Mouse (Mus musculus) urinary bladder, postnatal 14 days (tissue): Measurements from ENCODE around the gene Cnnm4.

ENCODE experiments used
- DNase-seq: peaks from one replicate; pipeline ENCODE4 v3.0.0; 2021; ENCODE audit warnings: low spot score

The Cnnm4 gene

DNA sequence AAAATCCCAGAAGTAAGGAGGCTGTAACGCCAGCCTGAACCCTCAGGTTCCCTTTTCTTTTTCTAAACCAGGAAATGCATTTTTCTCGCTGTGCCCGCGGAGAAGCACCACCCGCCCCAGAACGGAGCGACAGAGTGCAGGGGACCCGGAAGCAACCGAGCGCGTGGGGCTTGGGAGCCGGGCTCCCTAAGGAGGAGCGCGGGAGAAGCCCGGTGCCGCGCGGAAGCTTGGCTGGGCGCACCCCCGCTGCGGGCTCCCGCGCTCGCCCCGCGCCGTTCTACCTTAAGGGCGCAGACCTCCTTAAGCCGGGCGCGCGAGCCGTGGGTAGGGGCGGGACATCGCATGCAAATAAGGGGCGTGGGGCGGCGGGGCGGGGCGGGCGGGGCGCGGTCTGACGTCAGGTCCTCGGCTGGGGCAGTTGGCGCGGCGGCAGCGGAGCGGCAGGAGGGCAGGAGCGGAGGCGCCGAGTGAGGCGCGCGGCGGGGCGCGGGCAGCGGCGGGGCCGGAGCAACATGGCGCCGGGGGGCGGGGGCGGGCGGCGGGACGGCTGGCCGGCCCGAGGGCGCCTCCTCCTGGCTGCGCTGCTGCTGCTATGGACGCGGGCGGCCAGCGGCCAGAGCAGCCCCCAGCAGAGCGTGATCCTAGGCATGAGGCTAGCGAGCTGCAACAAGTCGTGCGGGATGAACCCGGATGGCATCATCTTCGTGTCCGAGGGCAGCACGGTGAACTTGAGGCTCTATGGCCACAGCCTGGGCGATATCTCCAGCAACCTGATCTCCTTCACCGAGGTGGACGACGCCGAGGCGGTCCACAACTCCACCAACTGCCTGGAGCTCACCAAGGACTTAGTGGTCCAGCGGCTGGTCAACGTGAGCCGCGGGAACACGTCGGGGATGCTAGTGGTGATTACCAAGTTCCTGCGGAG, at the start of gene Cnnm4:
Cnnm4 (plus strand) TSS at position 440 of the 925 bp plus-strand sequence.
- peak; percentile 90 for DNase-seq

DNA sequence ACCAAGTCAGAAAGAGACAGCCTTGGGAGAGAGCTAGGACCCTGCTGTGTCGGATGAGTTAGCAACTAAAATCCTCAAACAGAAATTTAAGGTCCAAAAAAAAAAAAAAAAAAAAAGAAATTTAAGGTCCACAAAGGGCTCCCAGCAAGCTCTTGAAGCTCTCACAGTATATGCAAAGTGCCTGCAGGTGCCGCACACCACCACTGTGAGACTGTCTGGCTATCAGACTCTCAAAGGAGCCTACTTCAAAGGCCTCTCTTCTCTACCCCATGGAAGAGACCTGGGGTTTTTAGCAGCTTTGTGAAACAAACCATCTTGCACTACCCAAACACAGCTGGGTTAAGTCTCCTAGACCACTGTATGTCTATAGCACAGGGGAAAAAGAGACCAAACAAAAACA, 41.9 kb upstream of the Cnnm4 start:
- DNase-seq, result no peak

DNA sequence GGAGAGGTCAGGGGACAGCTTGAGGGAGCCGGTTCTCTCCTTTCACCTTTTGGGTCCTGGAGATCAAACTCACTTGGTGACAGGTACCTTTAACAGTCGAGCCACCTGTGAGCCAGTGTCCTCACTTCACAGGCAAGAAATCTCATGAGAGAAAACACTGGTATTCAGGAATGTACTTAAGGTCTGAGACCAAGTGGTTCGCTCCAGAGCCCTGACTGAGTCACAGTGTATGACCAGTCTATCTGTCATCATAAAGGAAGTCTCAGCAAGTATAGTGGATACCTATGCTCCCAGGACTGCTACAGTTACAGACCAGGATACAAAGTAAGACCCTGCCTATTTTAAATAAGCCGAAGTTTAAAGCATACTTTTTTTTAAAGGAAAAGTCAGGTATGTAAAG, 38.4 kb upstream of the Cnnm4 start:
- DNase-seq, result no peak

DNA sequence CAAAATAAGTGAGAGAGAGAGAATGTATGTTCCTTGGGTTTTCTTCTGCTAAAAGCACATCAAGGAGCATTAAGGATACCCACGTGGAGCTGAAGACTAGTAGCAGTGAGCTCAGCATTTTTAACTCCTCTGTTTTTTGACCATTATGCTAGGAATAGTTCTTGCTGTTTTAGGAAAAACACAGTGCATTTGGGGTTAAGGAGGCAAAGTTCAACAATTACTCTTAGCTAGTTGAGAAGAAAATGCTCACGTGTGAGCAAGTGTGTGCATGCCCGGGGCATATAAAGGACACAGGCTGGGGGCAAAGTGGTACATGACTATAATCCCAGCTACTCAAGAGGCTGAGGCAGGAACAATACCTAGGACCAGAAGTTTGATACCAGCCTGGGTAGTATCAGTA, 37.8 kb upstream of the Cnnm4 start:
- DNase-seq, result no peak

DNA sequence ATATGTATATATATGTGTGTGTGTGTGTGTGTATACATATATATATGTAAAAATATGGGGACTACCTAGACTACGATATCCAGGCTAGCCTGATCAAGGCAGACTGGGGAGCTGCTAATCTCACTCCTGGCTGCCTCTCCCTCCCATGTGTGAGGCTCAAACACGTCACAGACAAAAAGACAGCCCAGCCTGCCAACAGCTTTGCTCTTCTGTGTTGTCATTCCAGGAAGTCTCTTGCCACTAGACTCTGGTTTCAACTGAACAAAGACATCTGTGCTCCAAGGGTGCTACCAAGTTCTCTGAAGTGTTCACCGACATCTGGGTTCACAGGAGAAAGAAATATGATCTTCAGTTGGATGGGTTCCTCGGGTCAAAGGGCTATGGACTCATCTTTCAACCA, 36.3 kb upstream of the Cnnm4 start:
- DNase-seq, result no peak

DNA sequence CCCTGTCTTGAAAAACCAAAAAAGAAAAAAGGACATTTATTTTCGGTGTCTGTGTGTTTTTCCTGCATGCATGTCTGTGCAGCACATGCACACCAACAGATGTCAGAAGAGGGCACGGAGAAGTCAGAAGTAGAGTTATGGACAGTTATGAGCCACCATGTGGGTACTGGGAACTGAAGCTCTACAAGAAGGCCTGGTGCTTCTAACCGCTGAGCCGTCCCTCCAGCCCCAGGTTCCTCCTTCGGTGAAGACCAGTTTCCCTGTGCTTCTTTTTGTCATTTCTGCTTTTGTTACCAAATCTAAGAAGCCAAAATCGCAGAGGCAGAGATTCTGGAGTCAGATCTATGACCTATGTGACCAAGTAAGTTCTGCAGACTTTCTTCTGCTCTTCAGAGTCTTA, 34.9 kb upstream of the Cnnm4 start:
- no peak for DNase-seq

DNA sequence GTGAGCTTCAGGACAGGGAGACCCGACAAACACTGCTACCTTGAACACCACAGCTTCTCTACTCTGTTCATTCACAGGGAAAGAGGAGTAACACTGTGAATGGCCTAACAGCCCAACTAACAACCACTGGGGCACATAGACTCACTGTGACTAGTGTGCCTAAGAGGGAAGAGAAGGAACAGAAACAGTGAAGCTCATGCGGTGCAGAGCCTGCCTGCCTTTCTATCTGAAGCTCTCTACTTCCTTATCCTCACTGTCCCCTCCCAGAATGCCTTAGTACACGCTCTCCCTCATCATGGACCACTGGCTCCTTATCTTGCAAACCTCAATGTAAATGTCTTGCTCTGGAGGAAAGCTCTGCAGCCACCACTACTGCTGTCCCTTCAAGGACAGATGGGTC, 34.2 kb upstream of the Cnnm4 start:
- DNase-seq, result no peak

DNA sequence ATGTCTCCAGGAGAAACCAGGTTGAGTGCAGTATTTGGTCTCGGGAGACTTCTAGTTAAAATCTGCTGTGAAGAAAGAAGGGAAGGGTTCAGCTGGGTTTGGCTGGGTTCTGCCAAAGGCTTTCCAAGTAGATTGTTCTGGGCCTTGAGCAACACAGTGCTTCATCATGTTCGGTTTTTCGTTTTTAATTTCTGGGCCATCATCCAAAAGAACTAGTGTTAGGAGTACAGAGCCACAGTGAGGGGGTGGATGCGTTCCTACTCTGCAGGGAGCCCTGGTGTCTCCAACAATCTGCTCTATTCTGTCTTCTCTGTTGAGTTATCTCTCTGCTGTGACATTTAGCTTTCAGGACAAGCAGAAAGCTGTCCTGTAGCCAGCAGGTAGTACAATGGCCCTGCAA, 30.3 kb upstream of the Cnnm4 start:
- peak; percentile 7 for DNase-seq

DNA sequence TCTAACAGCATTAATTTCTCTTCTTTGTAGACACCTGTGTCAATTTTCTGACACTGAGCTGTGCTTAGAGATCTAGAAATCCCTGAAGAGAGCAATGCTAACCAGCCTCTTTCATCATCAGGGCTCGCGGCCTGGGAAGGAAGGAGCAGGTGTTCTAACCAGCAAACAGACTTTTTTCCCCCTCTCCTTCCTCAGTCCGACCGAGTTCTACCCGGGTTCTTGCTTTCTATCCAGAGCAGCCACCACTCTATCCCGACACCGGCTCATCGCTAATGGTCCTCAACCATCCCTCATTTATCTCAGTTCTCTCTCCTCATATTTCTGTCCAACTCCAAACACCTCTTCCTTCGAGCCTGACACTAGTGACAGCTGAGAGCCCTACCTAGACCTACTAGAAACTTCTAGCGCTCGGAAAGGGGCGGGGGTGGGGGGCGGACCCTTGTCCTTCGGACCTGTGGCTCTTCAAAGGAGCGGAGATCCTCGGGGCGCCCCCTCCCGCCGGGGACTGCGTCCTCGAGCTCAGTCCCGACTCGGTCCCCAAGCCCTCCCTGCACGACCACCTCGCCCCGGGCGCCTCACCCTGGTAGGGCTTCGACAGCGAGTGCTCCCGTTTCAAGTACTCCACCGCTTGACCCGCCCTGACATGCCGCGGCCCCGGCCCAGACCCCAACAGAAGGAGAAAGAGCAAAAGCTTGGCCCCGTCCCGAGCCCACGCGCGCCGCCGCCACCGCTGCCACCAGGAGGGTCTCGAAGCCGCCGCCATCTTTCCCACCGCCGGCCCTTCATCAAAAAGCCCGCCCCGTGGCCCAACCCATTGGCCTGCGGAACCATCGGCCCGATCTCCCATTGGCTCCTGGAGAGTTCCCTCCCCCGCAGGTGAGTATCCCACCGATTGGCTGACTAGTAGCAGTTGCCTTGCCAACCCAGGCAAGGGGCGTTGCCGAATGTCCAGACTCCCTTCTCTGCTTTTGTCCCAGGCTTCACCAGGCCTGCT, 26.7 kb upstream of the Cnnm4 start, which contains the start of gene Lman2l:
Lman2l (minus strand) TSS at position 801 of the 994 bp plus-strand sequence.
- DNase-seq, result peak; percentile 97

DNA sequence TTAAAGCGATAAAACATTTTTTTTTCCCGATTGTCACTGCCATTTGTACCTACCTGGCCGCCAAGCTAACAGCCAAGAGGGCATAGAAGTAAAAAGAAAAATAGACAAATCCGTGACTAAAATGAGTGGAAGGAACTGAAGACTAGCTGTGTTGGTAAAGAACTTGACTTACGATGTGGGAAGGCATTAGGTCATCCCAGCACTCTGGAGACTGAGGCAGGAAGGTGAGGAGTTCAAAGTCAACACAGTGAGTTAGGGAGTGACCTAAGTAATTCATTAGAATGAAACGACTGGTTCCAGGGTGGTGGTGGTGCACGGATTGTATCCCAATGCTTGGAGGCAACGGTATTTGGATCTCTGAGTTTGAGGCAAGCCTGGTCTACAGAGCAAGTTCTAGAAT, 25.9 kb upstream of the Cnnm4 start:
- no peak for DNase-seq

DNA sequence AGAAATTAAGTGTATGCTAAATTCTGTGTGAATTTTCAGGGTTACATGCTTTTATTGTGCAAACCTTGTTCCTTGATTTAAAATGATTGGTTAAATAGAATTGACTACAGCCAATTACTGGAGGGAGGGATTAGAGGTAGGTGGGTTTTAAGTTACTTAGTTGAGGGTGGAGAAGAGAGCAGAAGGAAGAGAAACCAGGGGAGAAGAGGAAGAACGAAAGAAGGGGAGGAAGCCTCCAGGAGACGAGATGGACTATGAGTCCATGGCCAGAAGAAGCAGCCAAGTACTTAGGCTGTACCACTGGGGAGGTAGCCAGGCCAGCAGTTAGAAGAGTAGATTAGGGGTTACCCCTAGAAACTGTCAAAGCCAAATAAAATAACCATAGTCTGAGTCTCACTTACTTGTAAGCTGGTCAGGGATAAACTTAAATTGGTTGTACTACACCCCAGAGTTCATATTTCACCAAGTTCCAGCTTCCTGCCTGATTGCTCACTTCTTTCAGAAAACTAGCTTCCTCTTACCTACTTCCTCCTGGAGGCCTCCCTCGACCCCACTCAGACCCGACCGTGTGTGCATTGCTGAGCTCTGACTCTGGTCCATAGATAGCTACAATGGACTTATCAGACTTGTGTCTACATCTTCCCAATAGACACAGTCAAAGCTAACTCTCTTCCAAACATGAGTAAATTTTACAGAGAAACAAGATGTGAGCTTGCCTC, 25.2 kb upstream of the Cnnm4 start:
- no peak for DNase-seq

DNA sequence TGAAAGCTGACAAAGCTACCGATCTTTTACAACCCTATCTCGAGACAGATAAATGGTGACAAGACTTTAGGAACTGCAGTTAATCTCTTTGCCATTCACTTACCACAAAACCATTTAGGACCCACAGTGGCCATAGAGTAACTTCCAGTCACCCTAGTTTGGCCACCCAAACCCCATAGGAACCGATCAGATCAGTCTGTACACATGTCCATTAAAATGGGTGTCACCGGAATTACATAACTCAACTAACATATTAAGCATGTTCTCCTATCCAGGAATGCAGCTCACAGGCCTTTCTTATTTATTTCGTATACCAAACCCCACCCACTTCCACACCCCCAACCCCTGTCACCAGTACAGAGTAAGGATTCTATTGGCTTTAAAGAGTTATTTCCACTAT, 24.6 kb upstream of the Cnnm4 start:
- DNase-seq, result no peak

DNA sequence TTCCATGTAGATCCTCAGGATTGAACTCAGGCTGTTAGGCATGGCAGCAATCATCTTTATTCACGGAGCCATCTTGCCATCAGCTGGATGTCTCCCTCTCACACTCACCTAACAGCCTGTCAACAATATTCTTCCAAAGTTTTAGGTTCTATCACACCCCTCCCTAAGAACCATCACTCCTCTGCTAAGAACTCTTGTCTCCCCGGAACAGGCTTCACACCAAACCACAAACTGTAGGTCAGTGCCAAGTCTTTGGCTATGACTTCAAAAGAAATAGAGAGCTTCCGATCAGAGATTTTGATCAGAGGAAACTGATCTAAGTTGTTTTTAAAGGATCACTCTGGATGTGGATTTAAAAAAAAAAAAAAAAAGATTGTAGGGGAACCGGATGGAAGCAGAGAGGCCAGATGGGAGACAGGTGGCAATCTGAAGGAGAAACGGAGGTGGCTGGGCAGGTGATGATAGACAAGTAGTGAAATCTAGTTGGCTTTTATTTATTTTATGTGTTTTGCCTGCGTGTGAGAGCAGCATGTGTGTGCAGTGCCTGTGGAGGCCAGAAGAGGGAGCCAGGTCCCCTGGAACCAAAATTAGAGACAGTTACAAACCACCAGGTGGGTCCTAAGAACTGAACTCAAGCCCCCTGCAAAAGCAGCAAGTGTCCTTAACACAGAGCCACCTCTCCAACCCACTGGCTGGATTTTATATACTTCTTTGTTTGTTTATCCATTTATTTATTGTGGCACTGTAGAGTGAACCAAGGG, 17.2 kb upstream of the Cnnm4 start:
- no peak for DNase-seq

DNA sequence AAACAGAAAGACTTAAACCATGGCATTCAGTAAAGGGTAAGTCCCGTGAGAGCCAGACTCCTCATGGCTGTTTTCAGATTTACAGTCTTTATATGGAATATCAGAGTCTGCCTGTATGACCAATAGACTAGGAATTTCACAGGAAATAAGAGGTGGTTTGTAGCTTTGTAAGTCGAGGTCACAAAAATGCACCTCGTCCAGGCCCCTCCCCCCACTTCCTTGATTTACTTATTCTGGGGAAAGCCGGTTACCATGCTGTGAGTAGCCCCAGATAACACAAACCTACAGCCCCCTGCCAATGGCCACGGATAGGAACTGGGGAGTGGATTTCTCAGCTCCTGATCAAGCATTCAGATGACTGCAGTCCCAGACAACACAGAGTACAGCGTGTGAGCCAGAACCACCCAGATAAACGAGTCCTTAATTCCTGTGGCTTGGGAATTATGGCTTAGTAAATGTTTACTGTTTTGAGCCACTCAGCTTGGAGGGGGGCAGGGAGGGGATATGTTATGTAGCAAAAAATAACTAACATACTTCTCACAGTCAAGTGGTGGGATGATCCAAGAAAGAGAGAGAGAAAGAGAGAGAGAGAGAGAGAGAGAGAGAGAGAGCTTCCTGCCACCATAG, 13.9 kb upstream of the Cnnm4 start:
- DNase-seq, result no peak

DNA sequence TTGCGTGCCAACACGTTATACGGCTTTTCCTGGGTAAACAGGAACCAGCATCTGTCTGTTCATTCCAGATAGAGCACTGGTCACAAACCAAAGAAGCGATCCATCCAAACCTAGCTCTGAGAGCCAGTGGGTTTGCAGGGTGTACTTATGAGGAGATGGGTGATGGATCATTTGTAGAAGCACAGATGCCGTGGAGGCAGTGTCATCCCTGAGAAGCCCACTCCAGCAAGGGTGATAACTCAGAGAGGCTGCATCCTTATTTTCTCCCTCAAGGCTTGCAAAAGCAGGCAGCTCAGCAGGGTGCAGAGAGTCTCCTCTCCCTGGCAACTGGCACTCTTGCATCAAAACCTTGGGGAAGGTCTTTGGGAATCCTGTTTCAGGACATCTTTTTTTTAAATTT, 13.3 kb upstream of the Cnnm4 start:
- DNase-seq, result no peak

DNA sequence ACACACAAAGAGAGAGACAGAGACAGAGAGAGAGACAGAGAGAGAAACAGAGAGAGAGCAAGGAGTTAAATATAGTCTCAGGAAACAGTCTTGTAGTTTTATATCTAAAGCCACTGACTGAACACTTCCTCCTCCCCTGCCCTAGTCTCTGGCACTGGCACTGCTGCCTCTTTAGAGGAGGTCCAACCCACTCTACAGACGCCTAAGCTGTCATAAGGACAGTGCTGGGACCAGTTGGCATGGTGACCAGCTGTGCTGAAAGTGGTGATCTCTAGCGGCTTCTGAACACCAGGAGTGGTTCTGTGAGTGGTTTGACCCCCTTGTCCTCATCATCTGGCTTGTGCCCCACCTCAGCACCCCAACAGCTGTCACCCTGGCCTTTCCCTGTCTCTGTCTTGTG, 9.6 kb upstream of the Cnnm4 start:
- DNase-seq, result no peak

DNA sequence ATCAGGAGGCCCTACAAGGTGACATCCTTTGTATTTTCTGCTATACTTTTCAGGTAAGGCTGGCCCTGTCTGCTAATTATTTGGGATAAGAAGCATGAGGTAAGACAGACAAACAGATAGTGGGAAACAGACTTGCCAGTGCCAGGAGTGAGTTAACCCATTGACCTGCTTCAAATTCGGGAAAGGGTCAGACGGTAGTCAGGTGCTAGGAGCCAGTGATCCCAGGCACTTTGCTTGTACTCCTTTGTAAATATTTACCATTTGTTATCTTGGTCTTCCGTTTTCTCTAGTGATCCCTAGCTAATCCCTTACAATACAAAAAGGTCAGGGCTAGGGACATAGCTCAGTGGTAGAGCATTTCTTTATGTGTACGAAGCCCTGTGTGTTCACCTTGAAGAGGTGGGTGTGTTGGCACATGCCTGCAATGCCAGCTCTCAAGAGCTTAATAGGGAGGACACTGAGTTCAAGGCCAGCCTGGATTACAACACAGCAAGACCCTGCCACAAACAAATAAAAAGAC, 5.7 kb upstream of the Cnnm4 start:
- no peak for DNase-seq

DNA sequence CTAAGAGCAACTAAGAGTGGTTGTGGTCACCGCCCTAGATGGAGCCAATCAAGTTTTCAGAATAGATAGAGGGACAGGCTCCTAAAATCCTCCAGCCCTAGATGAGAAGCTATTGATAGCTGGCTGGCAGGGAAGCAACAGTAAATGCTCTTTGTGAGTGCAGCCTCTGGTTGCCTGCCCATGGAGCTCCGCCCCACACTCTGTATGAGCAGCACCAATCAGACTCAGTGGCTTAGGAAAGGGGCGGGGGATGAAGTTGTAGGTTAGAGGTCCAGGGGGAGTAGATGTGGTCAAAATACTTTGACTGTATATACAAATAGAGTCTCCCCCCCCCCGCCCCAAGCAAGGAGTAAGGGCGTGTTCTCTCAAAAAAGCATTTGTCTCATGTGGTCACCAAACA, 4.0 kb upstream of the Cnnm4 start:
- no peak for DNase-seq

DNA sequence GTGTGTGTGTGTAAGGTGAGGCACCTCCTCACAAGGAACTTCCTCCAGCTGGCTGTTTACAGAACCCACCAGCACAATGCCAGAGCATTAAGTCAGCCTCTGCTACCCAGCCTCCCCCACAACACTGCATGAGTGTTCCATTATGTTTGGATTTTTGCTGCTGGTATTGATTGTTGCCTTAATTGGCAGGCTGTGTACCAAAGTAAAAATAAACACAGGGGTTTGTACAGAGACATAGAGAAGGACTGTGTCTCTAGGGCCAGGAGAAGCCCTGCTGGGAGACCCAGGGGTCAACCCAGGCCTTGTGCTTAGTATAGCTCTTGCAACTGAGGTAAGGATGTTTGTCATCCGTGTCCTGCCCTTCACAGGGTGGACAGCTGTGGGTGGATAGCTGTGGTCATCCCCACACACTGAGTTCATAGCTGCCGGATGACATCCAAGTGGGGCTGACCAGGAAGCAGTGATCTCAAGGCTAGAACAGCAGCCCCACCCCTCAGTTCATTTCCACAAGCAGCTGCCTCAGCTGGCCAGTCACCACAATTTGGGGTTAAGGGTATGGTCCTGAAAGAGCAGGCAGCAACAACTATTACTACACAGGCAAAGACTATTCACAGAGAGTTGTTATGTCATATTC, 1.5 kb upstream of the Cnnm4 start:
- DNase-seq, result no peak

DNA sequence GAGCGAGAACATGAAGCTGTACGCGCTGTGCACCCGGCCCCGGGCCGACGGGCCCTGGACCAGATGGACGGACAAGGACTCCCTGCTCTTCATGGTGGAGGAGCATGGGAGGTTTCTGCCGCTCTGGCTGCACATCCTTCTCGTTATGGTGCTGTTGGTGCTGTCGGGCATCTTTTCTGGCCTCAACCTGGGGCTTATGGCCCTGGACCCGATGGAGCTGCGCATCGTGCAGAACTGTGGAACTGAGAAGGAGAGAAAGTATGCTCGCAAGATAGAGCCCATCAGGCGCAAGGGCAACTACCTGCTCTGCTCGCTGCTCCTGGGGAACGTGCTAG, 653 bp downstream of the Cnnm4 start:
- DNase-seq, result no peak
